Mouse (Mus musculus) MEL (cell line): ENCODE measurements around the gene Raly. TPM values are rescaled to one million over a fixed set of nuclear protein-coding genes. Genes with fewer than 3 reads are reported as not detected.
A peak's percentile ranks its signal among the peaks of the same experiment; 100 is the strongest.

Experiments used
- DNase-seq: peaks from one replicate; pipeline ENCODE4 v3.0.0; 2011; ENCODE audit warnings: low read depth, low spot score
- H3K27ac ChIP-seq: 2 replicates; pipeline ENCODE4 v1.5.1; 2012; ENCODE audit warnings: low read depth, mild to moderate bottlenecking, control low read depth, low read length, moderate library complexity; ENCODE audit not compliant: control insufficient read depth
- H3K27me3 ChIP-seq, 2 experiments: fragments of 150-350 bp in 1 of 2; sonication (generic) in 1 of 2; 2 replicates each; pipeline ENCODE4 v1.6.1; 2012; ENCODE audit warnings: low read length in 2 of 2, mild to moderate bottlenecking in 2 of 2, improper control_type of control experiment in 1 of 2, moderate library complexity in 1 of 2; ENCODE audit not compliant: insufficient read depth in 2 of 2, control insufficient read depth in 1 of 2
- H3K36me3 ChIP-seq, 2 experiments: 2 replicates each; pipeline ENCODE4 v1.6.1; 2012 to 2014; ENCODE audit warnings: low read length in 2 of 2, improper control_type of control experiment in 1 of 2, inconsistent platforms in 1 of 2, mild to moderate bottlenecking in 1 of 2; ENCODE audit not compliant: insufficient read depth in 2 of 2, control insufficient read depth in 1 of 2
- H3K4me1 ChIP-seq, 2 experiments: fragments of 150-350 bp in 1 of 2; sonication (generic) in 1 of 2; 2 replicates each; pipeline ENCODE4 v1.6.1; 2012; ENCODE audit warnings: low read length in 2 of 2, improper control_type of control experiment in 1 of 2, mild to moderate bottlenecking in 1 of 2; ENCODE audit not compliant: insufficient read depth in 2 of 2, control insufficient read depth in 1 of 2
- H3K4me3 ChIP-seq, 2 experiments: fragments of 150-350 bp in 1 of 2; sonication (generic) in 1 of 2; 2 replicates each; pipeline ENCODE4 v1.5.1; 2012; ENCODE audit warnings: low read depth in 2 of 2, low read length in 2 of 2, mild to moderate bottlenecking in 2 of 2, moderate library complexity in 2 of 2, control low read depth in 1 of 2, improper control_type of control experiment in 1 of 2; ENCODE audit not compliant: control insufficient read depth in 1 of 2, insufficient read depth in 1 of 2
- H3K79me2 ChIP-seq: 2 replicates; pipeline ENCODE4 v1.6.1; 2012; ENCODE audit warnings: mild to moderate bottlenecking, low read length, moderate library complexity; ENCODE audit not compliant: control insufficient read depth, poor library complexity, insufficient read depth
- H3K9ac ChIP-seq: 2 replicates; pipeline ENCODE4 v1.6.1; 2012; ENCODE audit warnings: low read depth, mild to moderate bottlenecking, control low read depth, low read length, moderate library complexity; ENCODE audit not compliant: control insufficient read depth, poor library complexity, severe bottlenecking
- H3K9me3 ChIP-seq: fragments of 150-350 bp; sonication (generic); replicated peaks from 2 replicates; pipeline ENCODE4 v1.6.1; 2012; ENCODE audit warnings: mild to moderate bottlenecking, low read length, improper control_type of control experiment, moderate library complexity; ENCODE audit not compliant: insufficient read depth
- CHD2 ChIP-seq: IDR thresholded peaks from 2 replicates; pipeline ENCODE4 v1.6.1; 2011; ENCODE audit warnings: low read length, improper control_type of control experiment
- CTCF ChIP-seq, 3 experiments: IDR thresholded peaks in 2 of 3; conservative IDR thresholded peaks in 1 of 3; 2 replicates each; pipeline ENCODE4 v1.5.1; 2011 to 2012; ENCODE audit warnings: low read length in 3 of 3, low read depth in 2 of 3, mild to moderate bottlenecking in 2 of 3, improper control_type of control experiment in 1 of 3, inconsistent platforms in 1 of 3, mixed read lengths in 1 of 3, moderate library complexity in 1 of 3; ENCODE audit not compliant: control insufficient read depth in 1 of 3, insufficient read depth in 1 of 3, poor library complexity in 1 of 3, severe bottlenecking in 1 of 3
- E2F4 ChIP-seq: IDR thresholded peaks from 2 replicates; pipeline ENCODE4 v1.6.1; 2011; ENCODE audit warnings: low read depth, low read length, improper control_type of control experiment, borderline replicate concordance
- ELF1 ChIP-seq: IDR thresholded peaks from 2 replicates; pipeline ENCODE4 v1.6.1; 2014; ENCODE audit warnings: low read depth, mild to moderate bottlenecking, inconsistent platforms, low read length, improper control_type of control experiment, moderate library complexity
- EP300 ChIP-seq, 2 experiments: IDR thresholded peaks; 2 replicates each; pipeline ENCODE4 v1.6.1; 2011; ENCODE audit warnings: improper control_type of control experiment in 2 of 2, low read length in 2 of 2, low read depth in 1 of 2, mild to moderate bottlenecking in 1 of 2
- GABPA ChIP-seq: IDR thresholded peaks from 2 replicates; pipeline ENCODE4 v1.6.1; 2012; ENCODE audit warnings: low read depth, mild to moderate bottlenecking, inconsistent platforms, low read length, improper control_type of control experiment, moderate library complexity
- HCFC1 ChIP-seq: IDR thresholded peaks from 2 replicates; pipeline ENCODE4 v1.6.1; 2012; ENCODE audit warnings: low read depth, mild to moderate bottlenecking, inconsistent platforms, low read length, improper control_type of control experiment, moderate library complexity
- KAT2A ChIP-seq: conservative IDR thresholded peaks from 2 replicates; pipeline ENCODE4 v1.6.1; 2012; ENCODE audit warnings: low read depth, low read length, improper control_type of control experiment, inconsistent platforms
- MAZ ChIP-seq: IDR thresholded peaks from 2 replicates; pipeline ENCODE4 v1.6.1; 2012; ENCODE audit warnings: low read depth, mild to moderate bottlenecking, inconsistent platforms, low read length, improper control_type of control experiment
- MXI1 ChIP-seq: IDR thresholded peaks from 2 replicates; pipeline ENCODE4 v1.6.1; 2011; ENCODE audit warnings: mild to moderate bottlenecking, low read depth, low read length, improper control_type of control experiment
- MYB ChIP-seq: IDR thresholded peaks from 2 replicates; pipeline ENCODE4 v1.6.1; 2011; ENCODE audit warnings: mild to moderate bottlenecking, low read depth, low read length, improper control_type of control experiment
- NRF1 ChIP-seq: IDR thresholded peaks from 2 replicates; pipeline ENCODE4 v1.6.1; 2014; ENCODE audit warnings: low read depth, mild to moderate bottlenecking, inconsistent platforms, low read length, improper control_type of control experiment, moderate library complexity; ENCODE audit not compliant: poor library complexity, insufficient read depth, severe bottlenecking
- POLR2AphosphoS2 ChIP-seq: IDR thresholded peaks from 2 replicates; pipeline ENCODE4 v1.6.1; 2011; ENCODE audit warnings: low read length, improper control_type of control experiment
- RAD21 ChIP-seq: IDR thresholded peaks from 2 replicates; pipeline ENCODE4 v1.6.1; 2011; ENCODE audit warnings: mild to moderate bottlenecking, low read depth, low read length, improper control_type of control experiment
- RCOR1 ChIP-seq: IDR thresholded peaks from 2 replicates; pipeline ENCODE4 v1.6.1; 2012; ENCODE audit warnings: low read depth, mild to moderate bottlenecking, inconsistent platforms, low read length, improper control_type of control experiment
- SMC3 ChIP-seq: IDR thresholded peaks from 2 replicates; pipeline ENCODE4 v1.6.1; 2011; ENCODE audit warnings: low read depth, low read length, improper control_type of control experiment
- TAL1 ChIP-seq: IDR thresholded peaks from 2 replicates; pipeline ENCODE4 v1.6.1; 2012; ENCODE audit warnings: mild to moderate bottlenecking, inconsistent platforms, low read length, moderate library complexity, mixed read lengths
- UBTF ChIP-seq: IDR thresholded peaks from 2 replicates; pipeline ENCODE4 v1.6.1; 2012; ENCODE audit warnings: low read depth, mild to moderate bottlenecking, inconsistent platforms, low read length, improper control_type of control experiment, moderate library complexity, borderline replicate concordance; ENCODE audit not compliant: insufficient read depth
- USF1 ChIP-seq: IDR thresholded peaks from 2 replicates; pipeline ENCODE4 v1.6.1; 2014; ENCODE audit warnings: low read depth, mild to moderate bottlenecking, inconsistent platforms, low read length, improper control_type of control experiment, moderate library complexity
- USF2 ChIP-seq, 2 experiments: IDR thresholded peaks; 2 replicates each; pipeline ENCODE4 v1.6.1; 2011 to 2012; ENCODE audit warnings: improper control_type of control experiment in 2 of 2, low read length in 2 of 2, borderline replicate concordance in 1 of 2, inconsistent platforms in 1 of 2, low read depth in 1 of 2, mild to moderate bottlenecking in 1 of 2; ENCODE audit not compliant: insufficient read depth in 1 of 2
- ZKSCAN1 ChIP-seq: IDR thresholded peaks from 2 replicates; pipeline ENCODE4 v1.6.1; 2012; ENCODE audit warnings: low read depth, mild to moderate bottlenecking, inconsistent platforms, low read length, improper control_type of control experiment, moderate library complexity
- ZNF384 ChIP-seq: IDR thresholded peaks from 2 replicates; pipeline ENCODE4 v1.6.1; 2012; ENCODE audit warnings: low read depth, mild to moderate bottlenecking, inconsistent platforms, low read length, improper control_type of control experiment
- polyA plus RNA-seq, 2 experiments: library from polyadenylated mRNA; stranded (reverse) in 1 of 2; unstranded in 1 of 2; fragments of >175 nt in 1 of 2; fragments of >200 nt in 1 of 2; gene quantifications; 2 replicates each; pipeline versions ENCODE4 v1.2.1 to v1.2.4; 2012; ENCODE audit warnings: low replicate concordance in 2 of 2, low read depth in 1 of 2; ENCODE audit not compliant: insufficient read length in 2 of 2, insufficient read depth in 1 of 2, missing spikeins in 1 of 2
- total RNA-seq: library from RNA; depleted of rRNA; stranded (reverse); fragments of 300-350 nt; gene quantifications from 2 replicates; pipeline ENCODE4 v1.2.3, GENCODE M21; 2012

Raly gene
- total and polyA plus RNA-seq, 3 experiments: 214 to 407 TPM; not detected in 1

DNA sequence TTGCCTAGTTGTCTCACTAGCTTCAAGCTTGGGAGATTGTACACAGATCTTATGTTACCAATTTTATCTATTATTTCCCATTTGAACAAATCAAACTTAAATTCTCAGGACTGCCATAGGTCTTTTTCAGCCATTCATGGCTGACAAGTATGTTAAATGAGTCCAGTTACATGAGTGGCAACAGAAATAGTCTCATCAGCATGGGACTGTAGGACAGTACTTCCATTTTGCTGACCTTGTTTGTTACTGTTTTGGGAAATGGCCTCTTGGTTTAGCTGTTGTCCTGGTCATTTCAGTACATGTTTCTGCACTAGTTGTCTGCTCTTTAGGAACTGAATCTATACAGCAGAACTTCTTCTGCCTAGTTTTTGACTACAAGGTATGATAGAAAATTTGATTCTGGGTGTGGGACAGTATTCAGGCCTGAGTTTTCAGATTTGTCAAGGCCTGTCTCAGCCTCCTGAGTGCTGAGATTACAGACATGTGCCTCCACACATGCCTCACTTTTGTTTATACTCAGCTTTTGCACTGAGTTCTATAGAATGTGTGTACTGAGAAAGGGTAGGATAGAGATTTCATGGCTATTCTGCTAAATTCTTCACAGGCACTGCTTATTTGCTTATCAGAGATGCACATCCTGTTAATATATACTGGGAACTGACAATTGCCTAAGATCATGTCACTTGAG is 79.2 kb downstream of the Raly start (continued):
- TF ChIP-seq CHD2 (no peak), TAL1 (no peak), POLR2AphosphoS2 (peak; percentile 97), ZKSCAN1 (no peak), RAD21 (no peak), GABPA (no peak)

GRCm38 (mm10) chr2:154876621-154877020 is 85.7 kb downstream of the Raly start:
- H3K27me3 ChIP-seq: no peaks in the 10 kb centered on the region
- TF ChIP-seq EP300 (IDR thresholded peaks at IDR 0.05; ENCODE audit: low read depth in 1 of 2, low read length in 2 of 2): no peak
- no peak for TF ChIP-seq MYB
- TF ChIP-seq USF1: no peak
- no peak for TF ChIP-seq NRF1
- no peak for TF ChIP-seq UBTF
- TF ChIP-seq ZNF384: no peak
- TF ChIP-seq MXI1: no peak
- no peak for TF ChIP-seq RCOR1
- no peak for TF ChIP-seq ZKSCAN1
- TF ChIP-seq MAZ: no peak
- TF ChIP-seq ELF1: no peak
- no peak for TF ChIP-seq KAT2A
- TF ChIP-seq USF2 (IDR thresholded peaks at IDR 0.05; ENCODE audit: borderline replicate concordance in 1 of 2, insufficient read depth in 1 of 2, low read depth in 1 of 2, low read length in 2 of 2): no peak
- no peak for TF ChIP-seq RAD21
- TF ChIP-seq E2F4: no peak
- no peak for TF ChIP-seq CTCF (IDR thresholded peaks at IDR 0.05 in 2 of 3, conservative IDR thresholded peaks at IDR 0.05 in 1 of 3; ENCODE audit: control insufficient read depth in 1 of 3, insufficient read depth in 1 of 3, low read depth in 2 of 3, low read length in 3 of 3, poor library complexity in 1 of 3, severe bottlenecking in 1 of 3)
- TF ChIP-seq HCFC1: no peak
- no peak for TF ChIP-seq SMC3
- TF ChIP-seq CHD2: no peak
- DNase-seq: no peak
- peaks cover 5% of the 10 kb centered on the region; the same call in 1 of the 2 replicates for H3K79me2 ChIP-seq
- H3K4me1 ChIP-seq: no peaks in the 10 kb centered on the region
- no peak overlapping the region for H3K27ac ChIP-seq
- no peaks in the 10 kb centered on the region for H3K9me3 ChIP-seq
- peaks cover 0 to 71% of the 10 kb centered on the region in 2 experiments; a peak in 2 of 4 replicates for H3K36me3 ChIP-seq
- no peak overlapping the region for H3K9ac ChIP-seq
- no peak overlapping the region for H3K4me3 ChIP-seq
